Mouse (Mus musculus) liver, adult 2 months (tissue): ENCODE results near the gene Rhov.

Source experiments
- CTCF ChIP-seq: fragments of 200-500 bp; IDR thresholded peaks from 2 replicates; pipeline ENCODE4 v1.5.1; 2011; ENCODE audit warnings: low read depth, low read length, control low read depth
- POLR2A ChIP-seq: fragments of 200-500 bp; IDR thresholded peaks from 2 replicates; pipeline ENCODE4 v1.6.1; 2011; ENCODE audit warnings: low read length, control low read depth; ENCODE audit not compliant: insufficient read depth; ENCODE audit errors: extremely low read depth

DNA sequence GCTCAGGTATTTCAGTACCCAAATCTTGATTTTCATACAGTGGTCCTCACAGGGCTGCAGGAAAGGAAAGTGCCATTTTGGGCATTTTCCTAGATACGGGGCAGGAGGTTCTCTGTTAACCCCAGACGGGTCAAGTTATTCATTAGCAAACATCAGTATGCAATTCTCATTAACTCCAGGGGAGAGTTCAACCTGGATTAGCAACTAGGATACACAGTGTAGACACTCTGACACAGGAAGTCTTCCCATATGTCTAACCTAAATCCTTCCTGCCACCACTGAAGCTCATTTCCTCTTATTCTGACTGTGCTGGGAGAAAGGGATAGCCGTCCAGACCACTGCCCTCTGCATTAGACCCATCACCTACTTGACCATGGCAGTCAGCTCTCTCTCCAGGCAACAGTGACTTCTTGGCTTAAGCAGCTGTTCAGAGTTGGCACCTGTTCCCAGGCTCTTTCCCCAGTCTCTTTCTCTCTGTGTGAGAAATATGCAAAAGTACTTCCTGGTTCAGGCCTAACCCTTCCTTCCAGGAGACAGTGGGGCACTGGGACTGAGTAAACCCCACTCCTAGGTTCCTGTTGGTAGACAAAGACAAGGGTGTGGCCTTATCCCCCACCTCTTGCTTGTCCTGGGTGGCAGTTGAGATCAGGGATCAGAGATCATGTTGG lies 47.1 kb upstream of the Rhov start:
- no peak for TF ChIP-seq CTCF
- TF ChIP-seq POLR2A = no peak
